In genomic region chr3:116127281-116127680, GRCm38 (mm10) we compare ENCODE assay signal across 9 mouse cellular contexts. TPM values are rescaled to one million over a fixed set of nuclear protein-coding genes. Genes with fewer than 3 reads are reported as not detected.
A peak's percentile ranks its signal among the peaks of the same experiment; 100 is the strongest.
DNase-seq lines count a peak whose midpoint lies in the region; ATAC-seq lines count a peak whose summit lies in the region.
"Had no signal": no experiment of that assay in that cellular context is flagged by ENCODE, and none has a peak within 500 bp of the region (broad histone marks: within the 10 kb centered on the region; RNA-seq: fewer than 3 reads in every experiment).

No protein-coding gene starts in this region.

- peak overlapping the region; percentile 9 for H3K9ac ChIP-seq in kidney, embryonic 16.5 days (replicated peaks; ENCODE audit: low read length)
- no peak overlapping the region for H3K9ac ChIP-seq in neural tube, embryonic 12.5 days

- H3K4me2 ChIP-seq in kidney, embryonic 16.5 days (replicated peaks; ENCODE audit: low read depth, low read length): peak overlapping the region; percentile 23
- peak overlapping the region; percentile 43 for H3K4me2 ChIP-seq in neural tube, embryonic 12.5 days (replicated peaks)

- peak overlapping the region; percentile 32 for H3K4me3 ChIP-seq in kidney, embryonic 16.5 days (ENCODE audit: low read length)
- H3K4me3 ChIP-seq in forebrain, embryonic 10.5 days: peak overlapping the region; percentile 42
- peak overlapping the region; percentile 54 for H3K4me3 ChIP-seq in limb, embryonic 10.5 days
- H3K4me3 ChIP-seq in neural tube, embryonic 12.5 days: peak overlapping the region; percentile 18; the same call in 1 of the 2 replicates

- no peaks in the 10 kb centered on the region for H3K36me3 ChIP-seq in kidney, embryonic 16.5 days (ENCODE audit: insufficient read depth, low read length)
- peaks cover 6% of the 10 kb centered on the region for H3K36me3 ChIP-seq in forebrain, embryonic 10.5 days (replicated peaks)
- H3K36me3 ChIP-seq in limb, embryonic 10.5 days: peaks cover 30% of the 10 kb centered on the region
- H3K36me3 ChIP-seq in neural tube, embryonic 12.5 days: no peaks in the 10 kb centered on the region

- no peaks in the 10 kb centered on the region for H3K27me3 ChIP-seq in kidney, embryonic 16.5 days (ENCODE audit: insufficient read depth, low read length)
- H3K27me3 ChIP-seq in forebrain, embryonic 10.5 days (ENCODE audit: poor library complexity, severe bottlenecking): peaks cover 21% of the 10 kb centered on the region
- H3K27me3 ChIP-seq in limb, embryonic 10.5 days (ENCODE audit: low read depth, poor library complexity, severe bottlenecking): no peaks in the 10 kb centered on the region
- no peaks in the 10 kb centered on the region for H3K27me3 ChIP-seq in neural tube, embryonic 12.5 days (replicated peaks)

- 16% methylated on average over 2 of the region's 2 CpGs for WGBS in kidney, embryonic 16.5 days
- WGBS in forebrain, embryonic 10.5 days: 36% methylated on average over 2 of the region's 2 CpGs
- 7% methylated on average over 2 of the region's 2 CpGs for WGBS in limb, embryonic 10.5 days
- 26% methylated on average over 2 of the region's 2 CpGs for WGBS in neural tube, embryonic 12.5 days

- H3K27ac ChIP-seq in kidney, embryonic 16.5 days (ENCODE audit: low read length): no peak overlapping the region
- peak overlapping the region; percentile 69 for H3K27ac ChIP-seq in forebrain, embryonic 10.5 days
- H3K27ac ChIP-seq in limb, embryonic 10.5 days: peak overlapping the region; percentile 89
- H3K27ac ChIP-seq in neural tube, embryonic 12.5 days: no peak overlapping the region

- ATAC-seq in kidney, embryonic 16.5 days (ENCODE audit: low FRiP score, low TSS enrichment): peak; percentile 40; the same call in 1 of the 2 replicates
- no peak for ATAC-seq in neural tube, embryonic 12.5 days (ENCODE audit: low FRiP score, low read depth)

- no peak for DNase-seq in kidney, postnatal 14 days
- DNase-seq in forebrain, embryonic 10.5 days (ENCODE audit: extremely low spot score, low spot score): no peak
- DNase-seq in limb, embryonic 10.5 days (ENCODE audit: low spot score): peak; percentile 79
- no peak for DNase-seq in spleen, postnatal 10 days (ENCODE audit: low spot score in 2 of 2)
- DNase-seq in right cerebral cortex, adult 2 months (ENCODE audit: low spot score in 2 of 2): no peak
- DNase-seq in ovary, postnatal 14 days (ENCODE audit: low spot score): no peak
- DNase-seq: cerebellum, adult 9-10 months had no signal

- H3K9me3 ChIP-seq in kidney, embryonic 16.5 days (ENCODE audit: low read length): no peaks in the 10 kb centered on the region
- no peaks in the 10 kb centered on the region for H3K9me3 ChIP-seq in forebrain, embryonic 10.5 days
- no peaks in the 10 kb centered on the region for H3K9me3 ChIP-seq in limb, embryonic 10.5 days (replicated peaks)
- no peaks in the 10 kb centered on the region for H3K9me3 ChIP-seq in neural tube, embryonic 12.5 days

- H3K4me1 ChIP-seq in kidney, embryonic 16.5 days (ENCODE audit: insufficient read depth, low read length): no peaks in the 10 kb centered on the region
- peaks cover 54% of the 10 kb centered on the region for H3K4me1 ChIP-seq in forebrain, embryonic 10.5 days
- H3K4me1 ChIP-seq in limb, embryonic 10.5 days: peaks cover 36% of the 10 kb centered on the region
- H3K4me1 ChIP-seq in neural tube, embryonic 12.5 days: peaks cover 9% of the 10 kb centered on the region

RNA-seq across cellular contexts. Expression of gene Vcam1, which starts 2.2 kb away (rescaled TPM):
- 49.2 and 54.2 TPM in 2 replicates for polyA plus RNA-seq in kidney, embryonic 16.5 days (2015; fragmentation: Nextera tagmentation; extraction: Ambion mirVana)
- polyA plus RNA-seq in forebrain, embryonic 10.5 days (2016; fragmentation: Nextera tagmentation; extraction: Ambion mirVana): 20.6 and 24.6 TPM in 2 replicates
- 35.6 and 68.9 TPM in 2 replicates for polyA plus RNA-seq in limb, embryonic 10.5 days (2016; fragmentation: Nextera tagmentation; extraction: Ambion mirVana)
- 41.9 and 51.0 TPM in 2 replicates for polyA plus RNA-seq in neural tube, embryonic 12.5 days (2016; fragmentation: Nextera tagmentation; extraction: Ambion mirVana)

Comparison
In these comparisons a context has a peak if more than half of its experiments do, and no peak if none do; other contexts are left out.
1. H3K27ac ChIP-seq: peak in forebrain, embryonic 10.5 days (single experiment) and limb, embryonic 10.5 days (single experiment); none in kidney, embryonic 16.5 days (single experiment) and neural tube, embryonic 12.5 days (single experiment).
2. Peak in every context shown above with its lines, with median percentiles within 50 percentile points of each other: H3K4me3 ChIP-seq.